Mouse (Mus musculus): ENCODE measurements around the gene Mmp14.

DNA sequence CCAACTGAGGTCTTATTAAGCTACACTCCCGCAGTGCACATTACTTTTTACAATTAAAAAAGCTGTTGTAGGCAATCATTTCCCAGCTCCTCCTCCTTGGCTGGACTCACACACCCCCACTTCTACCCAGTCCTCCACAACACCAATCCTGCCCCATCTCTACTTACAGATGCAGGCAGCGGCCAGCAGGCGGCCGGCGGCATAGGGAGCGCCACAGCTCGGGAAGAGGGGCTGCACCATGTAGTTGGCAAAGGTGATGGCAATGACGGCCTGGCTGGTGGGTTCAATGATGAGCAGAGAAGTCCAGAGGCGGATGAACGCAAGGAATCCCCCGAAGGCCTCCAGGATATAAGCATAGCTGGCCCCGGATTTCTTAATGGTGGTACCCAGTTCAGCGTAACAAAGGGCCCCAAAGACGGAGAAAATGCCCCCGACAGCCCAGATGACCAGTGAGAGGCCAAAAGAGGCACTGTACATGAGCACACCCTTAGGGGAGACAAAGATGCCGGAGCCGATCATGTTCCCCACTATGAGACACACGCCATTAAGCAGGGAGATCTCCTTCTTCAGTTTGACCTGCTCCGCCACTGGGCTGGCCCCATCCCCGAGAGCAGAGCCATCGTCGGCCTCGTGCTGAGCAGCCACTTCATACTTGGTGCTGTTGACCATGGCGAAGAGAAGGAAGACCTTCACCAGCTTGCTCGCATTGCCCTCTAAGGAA is 22.9 kb upstream of the Mmp14 start:
- TF ChIP-seq CTCF (IDR thresholded peaks at IDR 0.05; ENCODE audit: insufficient read depth, low read length) (no peak), POLR2A (IDR thresholded peaks at IDR 0.05; ENCODE audit: borderline replicate concordance, extremely low read depth, low read depth, low read length) (no peak)

All from lung, adult 2 months (tissue).